Mouse (Mus musculus) T-cell, adult 2 months (primary cell): Measurements from ENCODE around the gene Crim1.
A peak's percentile ranks its signal among the peaks of the same experiment; 100 is the strongest.

Source experiments
- DNase-seq: peaks from one replicate; pipeline ENCODE4 v3.0.0; 2022; ENCODE audit warnings: low spot score

Gene Crim1

DNA sequence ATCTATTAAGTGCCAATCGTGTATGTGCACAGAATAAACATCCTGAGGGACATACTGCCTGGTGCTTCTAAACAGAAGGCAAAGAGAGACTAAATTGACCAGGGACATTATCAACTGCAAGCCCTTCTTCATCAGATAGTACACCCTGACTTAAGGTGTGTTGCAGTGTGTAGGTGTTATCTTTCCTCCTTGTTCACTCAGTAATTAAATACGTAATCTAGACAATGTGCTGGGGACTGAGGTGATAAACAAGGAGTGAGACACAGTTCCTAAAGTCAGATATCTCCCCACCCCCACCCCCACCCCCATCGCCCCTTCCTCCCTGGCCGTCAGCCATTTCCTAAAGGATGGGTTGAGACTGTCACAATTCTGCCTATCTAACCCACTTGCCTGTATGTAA is 127.1 kb downstream of the Crim1 start:
- DNase-seq, result no peak

GRCm38 (mm10) chr17:78328287-78328686 is 128.2 kb downstream of the Crim1 start:
- DNase-seq, result no peak

DNA sequence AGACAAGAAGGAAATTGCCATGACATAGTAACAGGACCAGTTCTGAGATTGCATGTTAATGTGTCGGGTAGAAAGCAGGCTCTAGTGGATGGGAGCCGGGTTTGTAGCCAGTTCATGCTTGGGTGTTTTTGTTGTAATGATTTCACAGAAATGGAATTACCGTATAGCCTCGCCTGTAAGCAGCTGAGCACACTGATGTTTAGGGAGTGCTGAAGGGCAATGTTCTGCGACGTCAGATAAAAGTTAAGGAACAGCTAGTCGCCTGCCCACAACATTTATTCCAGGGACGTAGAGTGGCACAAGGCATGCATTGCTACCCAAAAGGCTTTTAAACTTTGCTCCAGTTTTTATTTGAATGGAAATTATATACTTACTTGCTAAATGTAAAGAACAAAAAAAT is 131.4 kb downstream of the Crim1 start:
- no peak for DNase-seq

DNA sequence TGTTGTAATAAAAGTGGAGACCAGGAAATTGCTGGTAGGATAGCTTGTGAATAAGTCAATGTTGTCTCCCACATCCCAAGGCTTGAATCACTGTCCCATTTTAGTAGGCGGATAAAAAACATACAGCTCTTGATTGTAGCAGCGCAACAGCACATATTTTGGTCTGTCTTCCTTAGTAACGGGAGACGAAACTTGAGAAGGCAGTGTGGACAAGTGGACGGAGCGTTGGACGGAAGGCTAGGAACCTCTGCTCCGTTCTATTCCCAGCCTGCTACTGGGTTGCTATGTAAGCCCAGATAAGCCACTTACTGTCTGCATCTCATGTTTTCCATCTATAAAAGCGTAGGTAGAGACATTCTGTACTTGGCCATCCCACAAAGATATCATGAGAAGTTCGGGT is 133.2 kb downstream of the Crim1 start:
- DNase-seq, result no peak

- no peak for DNase-seq
These were observed 135.2 kb downstream of the Crim1 start for GRCm38 (mm10) chr17:78335250-78335649.

DNA sequence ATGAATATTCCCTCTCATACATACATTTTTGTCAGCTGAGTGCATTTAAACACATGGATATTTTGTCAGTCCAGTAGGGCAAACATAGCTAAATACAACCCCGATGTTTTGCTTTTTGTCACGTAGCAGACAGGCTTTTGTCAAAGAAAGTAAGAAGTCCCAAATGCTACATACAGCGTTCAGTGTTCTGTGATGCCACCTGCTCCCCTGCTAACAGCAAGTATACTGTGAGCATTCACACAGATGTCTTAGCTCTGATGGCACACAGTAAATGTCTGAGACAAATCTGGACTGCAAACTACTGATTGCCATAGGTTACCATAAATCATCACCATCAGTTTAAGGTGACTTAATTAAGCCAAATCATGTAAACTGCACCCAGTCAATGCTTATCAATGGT is 143.6 kb downstream of the Crim1 start:
- no peak for DNase-seq

DNA sequence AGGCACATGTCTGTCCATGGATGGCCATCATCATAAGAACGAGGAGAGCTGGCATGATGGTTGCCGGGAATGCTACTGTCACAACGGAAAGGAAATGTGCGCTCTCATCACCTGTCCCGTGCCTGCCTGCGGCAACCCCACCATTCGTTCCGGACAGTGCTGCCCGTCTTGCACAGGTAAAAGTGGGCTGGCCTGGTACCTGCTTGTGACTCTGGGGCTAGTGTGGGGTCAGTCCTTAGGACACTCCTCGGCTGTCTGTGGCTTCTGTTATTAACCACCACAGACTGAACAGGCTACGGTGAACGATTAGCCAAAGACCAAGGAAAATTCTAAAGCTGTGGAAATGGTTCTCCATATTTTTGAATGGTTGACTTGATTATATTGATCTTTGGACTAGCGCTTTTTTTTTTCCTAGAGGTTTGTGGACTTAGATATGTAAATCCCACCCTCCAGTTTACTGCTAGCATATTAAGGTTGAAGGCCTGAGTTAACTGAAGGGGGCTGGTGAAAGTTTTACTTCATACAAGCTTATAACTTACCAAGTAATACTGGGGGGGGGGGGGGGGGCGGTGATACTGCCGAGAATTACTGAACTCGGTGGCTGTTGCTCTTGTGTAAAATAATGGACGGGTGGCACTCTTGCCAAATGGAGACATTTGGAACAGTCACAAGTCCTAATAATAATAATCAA is 147.2 kb downstream of the Crim1 start:
- DNase-seq, result no peak

- peak; percentile 69 for DNase-seq
These were observed 151.8 kb downstream of the Crim1 start for GRCm38 (mm10) chr17:78351676-78352499.

GRCm38 (mm10) chr17:78352500-78352855 is 152.4 kb downstream of the Crim1 start:
- peak; percentile 63 for DNase-seq

- DNase-seq, result no peak
These were observed 154.4 kb downstream of the Crim1 start for GRCm38 (mm10) chr17:78354411-78354810.

DNA sequence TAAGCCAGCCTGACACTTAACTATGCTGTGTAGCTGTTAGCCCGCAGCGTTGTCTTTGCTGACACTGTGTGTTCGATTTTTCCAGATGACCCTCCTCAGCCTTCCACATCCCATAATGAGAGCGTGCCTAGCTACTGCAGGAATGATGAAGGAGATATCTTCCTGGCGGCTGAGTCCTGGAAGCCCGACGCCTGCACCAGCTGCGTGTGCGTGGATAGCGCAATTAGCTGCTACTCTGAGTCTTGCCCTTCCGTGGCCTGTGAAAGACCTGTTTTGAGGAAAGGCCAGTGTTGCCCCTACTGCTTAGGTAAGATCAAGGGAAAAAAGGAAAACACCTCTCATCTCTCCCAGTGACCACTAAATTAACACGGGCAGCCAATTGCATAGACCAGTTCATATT is 154.8 kb downstream of the Crim1 start:
- no peak for DNase-seq

DNA sequence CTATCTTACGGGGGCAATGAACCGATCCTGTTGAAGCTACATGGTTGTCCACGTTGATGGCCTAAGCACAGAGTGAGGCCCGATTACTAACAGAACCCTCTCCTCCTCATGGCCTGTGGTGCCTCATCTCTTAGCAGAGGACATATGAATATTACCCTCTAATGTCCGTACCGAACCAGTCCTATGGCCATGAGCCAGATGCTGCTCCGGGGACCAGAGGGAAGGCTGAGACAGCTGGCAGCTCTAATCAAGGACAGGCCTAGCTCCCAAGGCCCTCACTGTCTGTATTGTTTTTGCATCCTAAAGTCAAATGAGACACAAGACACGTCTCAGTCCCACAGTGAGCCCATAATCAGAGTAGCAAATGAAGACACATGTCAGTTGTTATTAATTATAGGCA is 155.6 kb downstream of the Crim1 start:
- DNase-seq, result no peak

GRCm38 (mm10) chr17:78357753-78358152 is 157.7 kb downstream of the Crim1 start:
- DNase-seq, result no peak

DNA sequence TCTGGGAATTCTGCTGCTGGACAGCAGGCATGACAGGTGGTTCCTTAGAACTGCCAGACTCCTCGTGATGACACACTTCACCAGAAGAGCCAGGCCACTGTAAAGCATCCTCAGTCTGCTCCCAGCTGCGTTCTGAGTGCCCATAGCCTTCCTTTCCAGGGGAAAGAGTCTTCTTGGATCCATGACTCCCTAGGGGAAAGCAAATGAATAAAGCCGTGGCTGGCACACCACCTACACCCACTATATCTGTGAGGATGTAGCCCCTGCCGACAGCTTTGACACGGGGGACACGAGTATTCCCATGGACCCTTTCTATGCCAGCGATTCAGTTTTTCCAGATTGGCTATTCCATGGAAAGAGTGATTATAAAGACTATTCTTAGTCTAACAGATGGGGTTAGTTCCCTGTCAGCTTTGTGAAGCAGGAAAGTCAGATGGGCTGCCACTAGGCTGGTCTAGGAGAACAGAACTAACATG is 158.2 kb downstream of the Crim1 start:
- DNase-seq, result no peak

GRCm38 (mm10) chr17:78361939-78362728 is 162.1 kb downstream of the Crim1 start:
- DNase-seq, result peak; percentile 80

DNA sequence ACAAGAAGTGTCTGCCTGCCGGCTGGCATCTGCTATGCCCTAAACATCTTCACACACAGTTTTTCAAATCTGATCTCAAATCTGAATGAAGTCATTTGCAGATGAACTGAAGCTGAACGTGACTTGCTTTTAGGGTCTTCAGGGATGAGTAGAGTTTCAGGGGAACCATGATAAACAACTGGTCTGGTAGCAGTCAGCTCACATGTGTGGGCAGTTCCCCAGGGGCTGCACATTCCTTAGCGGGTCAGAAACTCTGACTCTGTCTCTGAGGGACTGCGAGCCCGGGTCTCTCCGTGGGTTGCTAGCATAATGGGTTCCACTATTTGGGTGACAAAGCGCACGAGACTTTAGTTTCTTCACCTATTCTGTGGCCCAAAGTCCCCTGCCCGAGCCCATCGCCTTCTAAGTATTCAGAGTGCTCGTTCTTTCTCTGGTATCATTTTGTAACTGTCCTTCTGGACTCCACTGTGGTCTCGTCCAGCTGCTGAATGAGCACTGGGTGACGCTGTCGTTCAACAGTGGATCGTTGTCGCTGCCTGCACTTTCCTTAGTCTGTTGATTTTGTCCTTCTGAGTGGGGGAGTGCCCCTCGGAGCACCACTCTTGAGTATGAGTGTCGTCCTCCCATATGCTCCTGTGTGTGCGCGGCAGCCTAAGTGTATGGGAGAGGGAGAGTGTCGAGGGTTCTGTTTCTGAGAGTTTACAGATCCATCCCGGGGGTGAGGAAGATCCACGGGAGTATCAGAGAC is 164.7 kb downstream of the Crim1 start:
- no peak for DNase-seq

GRCm38 (mm10) chr17:78366070-78366469 is 166.0 kb downstream of the Crim1 start:
- no peak for DNase-seq

- no peak for DNase-seq
These were observed 168.4 kb downstream of the Crim1 start for GRCm38 (mm10) chr17:78368481-78368880.

GRCm38 (mm10) chr17:78370445-78370844 is 170.4 kb downstream of the Crim1 start:
- DNase-seq, result peak; percentile 37

GRCm38 (mm10) chr17:78373174-78373573 is 173.1 kb downstream of the Crim1 start:
- no peak for DNase-seq

DNA sequence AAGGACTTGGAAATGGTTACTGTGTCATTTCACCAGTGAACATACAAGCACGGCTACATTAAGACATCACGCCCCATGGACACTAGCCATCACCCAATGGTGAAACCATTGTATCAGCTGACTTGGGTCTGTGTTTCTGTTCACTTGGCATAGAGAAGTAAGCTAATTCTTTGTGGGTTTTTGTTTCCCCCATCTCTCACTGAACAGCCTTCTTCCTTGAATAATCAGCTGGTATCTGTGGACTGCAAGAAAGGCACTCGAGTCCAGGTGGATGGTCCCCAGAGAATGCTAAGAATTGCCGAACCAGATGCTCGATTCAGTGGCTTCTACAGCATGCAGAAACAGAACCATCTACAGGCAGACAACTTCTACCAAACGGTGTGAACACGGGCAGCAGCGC is 173.8 kb downstream of the Crim1 start:
- DNase-seq, result no peak

DNA sequence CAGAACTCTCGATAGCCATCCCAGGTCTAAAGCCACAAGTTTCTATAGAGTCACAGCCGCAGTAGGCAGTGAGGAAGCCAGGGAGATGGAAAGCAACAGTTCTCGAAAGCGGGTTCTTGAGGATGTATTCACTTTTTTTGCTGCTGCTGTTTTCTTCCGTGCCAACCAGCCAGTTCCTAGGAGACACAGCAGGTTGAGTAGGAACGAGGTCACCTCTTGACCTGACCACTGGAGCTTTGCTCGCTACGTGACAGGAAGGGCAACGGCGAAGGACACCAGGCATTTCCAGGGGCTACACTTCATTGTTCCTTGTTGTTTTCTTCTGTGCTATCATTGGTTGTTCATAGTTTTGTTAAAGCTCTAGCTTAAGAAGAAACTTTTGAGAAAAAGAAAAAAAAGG is 174.7 kb downstream of the Crim1 start:
- DNase-seq, result no peak
